Mouse (Mus musculus): ENCODE measurements around the gene Foxb1. TPM values are rescaled to one million over a fixed set of nuclear protein-coding genes. Genes with fewer than 3 reads are reported as not detected.

The Foxb1 gene
- polyA plus RNA-seq, 1 experiment = not detected

DNA sequence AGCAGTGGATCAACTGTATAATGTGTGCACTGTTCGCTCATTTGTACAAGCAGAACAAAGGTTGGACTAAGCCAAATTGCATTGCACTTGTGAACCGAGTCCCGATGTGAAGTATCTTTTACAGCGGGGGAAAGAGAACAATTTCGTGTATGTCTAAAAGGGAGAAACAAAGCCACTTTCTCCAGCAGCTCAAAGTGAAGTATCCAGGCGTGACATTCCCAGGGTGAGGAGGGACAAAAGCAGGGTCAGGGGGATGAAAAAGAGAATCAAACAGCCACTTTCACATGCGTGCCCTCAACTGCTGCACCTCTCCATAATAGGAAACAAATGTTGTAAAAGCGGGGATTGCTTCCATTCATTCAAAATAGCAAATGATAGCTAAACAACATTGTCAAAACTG is 5.6 kb upstream of the Foxb1 start:
- Histone ChIP-seq H3K27ac (ENCODE audit: insufficient read depth, low read depth, low read length) (no peak overlapping the region), H3K4me1 (ENCODE audit: control insufficient read depth, insufficient read depth, low read length) (no peaks in the 10 kb centered on the region), H3K4me3 (ENCODE audit: insufficient read depth, low read depth, low read length) (no peak overlapping the region)
- TF ChIP-seq CTCF (IDR thresholded peaks at IDR 0.05; ENCODE audit: insufficient read depth, low read depth, low read length) (no peak), POLR2A (IDR thresholded peaks at IDR 0.05; ENCODE audit: insufficient read depth, low read depth, low read length) (no peak)
- 5% methylated on average over 8 of the region's 8 CpGs for WGBS

DNA sequence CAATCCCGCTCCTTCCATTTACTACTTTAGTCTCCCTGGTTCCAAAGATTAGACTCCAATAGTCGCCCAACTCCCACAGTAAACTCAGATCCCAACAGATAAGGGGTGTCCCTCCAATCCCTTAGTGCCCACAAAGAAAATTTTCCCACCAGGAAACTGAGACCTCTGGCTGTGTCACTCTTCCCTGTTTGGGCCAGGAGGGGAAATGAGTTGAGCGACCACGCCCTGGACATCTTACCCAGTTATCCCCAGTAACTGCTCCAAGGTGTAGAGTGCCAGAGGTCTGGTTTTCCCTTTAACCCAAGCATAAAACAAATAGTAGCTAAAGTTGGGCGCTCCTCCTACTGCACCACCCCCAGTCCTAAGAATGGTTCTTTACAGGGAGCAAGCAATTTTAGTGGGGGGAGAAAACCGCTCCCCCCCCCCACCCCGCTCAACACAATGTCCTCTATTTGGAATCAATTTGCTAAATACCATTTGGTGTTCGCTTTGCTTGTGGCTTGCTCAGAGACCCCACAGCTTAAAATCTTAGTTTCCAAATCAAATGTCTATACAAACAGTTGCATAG is 4.8 kb upstream of the Foxb1 start:
- no peak overlapping the region for H3K27ac ChIP-seq (ENCODE audit: insufficient read depth, low read depth, low read length)
- H3K4me1 ChIP-seq (ENCODE audit: control insufficient read depth, insufficient read depth, low read length) = no peaks in the 10 kb centered on the region
- TF ChIP-seq POLR2A (IDR thresholded peaks at IDR 0.05; ENCODE audit: insufficient read depth, low read depth, low read length) = no peak
- TF ChIP-seq CTCF (IDR thresholded peaks at IDR 0.05; ENCODE audit: insufficient read depth, low read depth, low read length) = no peak
- no peak overlapping the region for H3K4me3 ChIP-seq (ENCODE audit: insufficient read depth, low read depth, low read length)
- whole genome bisulfite sequencing = 5% methylated on average over 8 of the region's 8 CpGs

DNA sequence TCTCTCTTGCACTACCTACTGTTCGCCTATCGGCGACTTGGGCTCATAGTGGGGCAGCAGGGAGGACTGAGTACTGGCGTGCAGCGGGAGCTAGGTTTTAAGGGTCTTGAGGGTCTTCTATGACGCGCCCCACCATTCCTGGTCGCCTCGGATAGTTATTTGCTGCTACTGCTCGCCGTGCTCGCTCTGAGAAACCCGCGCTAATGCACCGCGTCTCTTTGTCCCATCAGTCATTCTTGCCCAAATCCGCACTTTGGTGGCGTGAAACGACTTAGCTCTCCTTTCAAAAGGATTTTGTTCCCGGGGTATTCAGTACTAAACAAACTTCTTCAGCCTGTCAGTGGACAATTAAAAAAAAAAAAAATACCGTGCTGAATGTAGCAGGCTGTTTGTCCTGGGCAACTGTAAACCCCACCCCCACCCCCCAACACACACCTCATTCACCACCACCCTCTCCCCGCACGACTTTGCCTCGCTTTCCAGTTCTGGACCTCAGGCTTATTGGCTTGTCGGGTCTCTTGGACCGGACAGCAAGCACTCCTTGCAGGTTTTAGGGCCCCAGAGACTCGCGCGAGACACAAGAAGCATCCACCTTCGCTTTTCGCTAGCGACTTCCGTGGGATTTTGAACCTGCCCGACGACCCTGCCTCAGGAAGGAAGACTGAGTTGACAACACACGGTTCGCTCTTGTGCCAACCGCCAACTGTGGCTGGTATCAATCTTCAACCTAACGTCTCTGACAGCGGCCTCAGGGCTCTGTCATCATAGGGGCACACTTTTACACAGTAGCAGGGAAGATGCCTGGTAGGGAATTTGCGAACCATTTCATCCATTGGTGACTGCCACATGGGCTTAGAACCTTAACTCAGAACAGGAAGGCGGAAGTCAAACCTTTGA is 4.1 kb upstream of the Foxb1 start:
- WGBS = 2% methylated on average over 42 of the region's 42 CpGs
- H3K4me3 ChIP-seq (ENCODE audit: insufficient read depth, low read depth, low read length) = no peak overlapping the region
- no peak overlapping the region for H3K27ac ChIP-seq (ENCODE audit: insufficient read depth, low read depth, low read length)

DNA sequence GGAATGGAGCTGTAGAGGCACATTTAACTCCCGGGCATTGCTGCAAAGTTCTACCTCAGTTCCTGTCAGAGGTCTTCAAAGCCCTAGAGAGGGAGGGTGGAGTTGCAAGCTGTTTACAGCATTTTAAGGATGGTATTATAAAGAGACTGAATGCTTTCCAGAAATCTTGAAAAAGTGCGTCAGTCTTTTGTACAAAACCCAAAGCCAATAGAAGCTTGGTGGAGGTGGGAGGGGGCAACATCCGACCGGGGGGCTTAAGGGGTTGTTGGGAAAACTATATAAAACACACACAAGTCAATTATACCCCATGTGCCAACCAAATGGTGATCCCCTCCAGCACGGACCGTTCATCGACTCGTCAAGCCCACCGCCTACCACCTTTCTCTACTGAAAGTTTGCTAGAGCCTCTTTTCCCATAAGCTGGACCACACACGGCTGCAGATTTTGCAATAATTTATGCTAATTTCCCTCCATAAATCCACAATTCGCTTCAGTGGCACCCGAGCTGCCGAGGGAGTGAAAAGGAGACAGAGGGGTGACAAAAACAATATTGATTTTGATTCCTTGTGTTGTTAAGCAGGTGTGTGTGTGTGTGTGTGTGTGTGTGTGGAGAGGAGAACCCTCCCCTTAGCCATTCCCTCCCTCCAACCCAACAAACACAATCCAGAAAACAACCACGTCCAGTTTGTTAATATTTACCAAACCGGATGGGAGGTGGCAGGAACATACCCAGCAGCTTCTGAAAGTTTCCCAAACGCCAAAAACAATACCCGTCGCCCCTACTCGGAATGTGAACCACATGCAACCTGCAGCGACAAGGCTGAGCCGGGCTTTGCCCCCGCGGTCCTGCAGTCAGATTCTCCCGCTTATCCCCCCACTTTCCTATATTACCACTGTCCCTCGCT is 3.2 kb upstream of the Foxb1 start:
- WGBS = 3% methylated on average over 25 of the region's 25 CpGs
- H3K4me1 ChIP-seq (ENCODE audit: control insufficient read depth, insufficient read depth, low read length) = no peaks in the 10 kb centered on the region
- TF ChIP-seq POLR2A (IDR thresholded peaks at IDR 0.05; ENCODE audit: insufficient read depth, low read depth, low read length) = no peak
- no peak for TF ChIP-seq CTCF (IDR thresholded peaks at IDR 0.05; ENCODE audit: insufficient read depth, low read depth, low read length)
- no peak overlapping the region for H3K27ac ChIP-seq (ENCODE audit: insufficient read depth, low read depth, low read length)
- no peak overlapping the region for H3K4me3 ChIP-seq (ENCODE audit: insufficient read depth, low read depth, low read length)

More for the DNA sequence above, 4.1 kb upstream of the Foxb1 start:
- no peaks in the 10 kb centered on the region for H3K4me1 ChIP-seq (ENCODE audit: control insufficient read depth, insufficient read depth, low read length)
- TF ChIP-seq CTCF (IDR thresholded peaks at IDR 0.05; ENCODE audit: insufficient read depth, low read depth, low read length) (no peak), POLR2A (IDR thresholded peaks at IDR 0.05; ENCODE audit: insufficient read depth, low read depth, low read length) (no peak)

DNA sequence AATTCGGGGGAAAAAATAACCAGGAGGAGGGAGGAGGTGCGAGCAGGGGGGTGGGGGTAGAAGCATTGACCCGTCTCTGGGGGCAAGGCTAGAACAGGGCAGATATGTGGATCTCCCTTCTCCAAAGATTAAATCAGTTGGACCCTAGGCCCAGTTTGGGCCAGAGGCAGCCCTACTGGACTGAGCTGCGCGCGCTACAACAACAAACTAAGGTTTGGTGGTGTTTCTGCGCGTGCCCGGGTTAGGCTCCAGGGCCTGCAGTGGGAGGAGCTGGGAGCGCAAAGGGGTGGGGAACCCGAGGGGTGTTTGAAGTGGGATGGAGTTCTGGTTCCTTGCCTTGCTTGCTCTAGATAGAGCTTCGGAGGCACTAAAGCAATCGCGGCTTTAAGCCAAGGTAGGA is 2.0 kb upstream of the Foxb1 start:
- no peak for TF ChIP-seq CTCF (IDR thresholded peaks at IDR 0.05; ENCODE audit: insufficient read depth, low read depth, low read length)
- TF ChIP-seq POLR2A (IDR thresholded peaks at IDR 0.05; ENCODE audit: insufficient read depth, low read depth, low read length) = no peak
- H3K27ac ChIP-seq (ENCODE audit: insufficient read depth, low read depth, low read length) = no peak overlapping the region
- no peak overlapping the region for H3K4me3 ChIP-seq (ENCODE audit: insufficient read depth, low read depth, low read length)
- H3K4me1 ChIP-seq (ENCODE audit: control insufficient read depth, insufficient read depth, low read length) = no peaks in the 10 kb centered on the region
- WGBS = 4% methylated on average over 14 of the region's 14 CpGs

DNA sequence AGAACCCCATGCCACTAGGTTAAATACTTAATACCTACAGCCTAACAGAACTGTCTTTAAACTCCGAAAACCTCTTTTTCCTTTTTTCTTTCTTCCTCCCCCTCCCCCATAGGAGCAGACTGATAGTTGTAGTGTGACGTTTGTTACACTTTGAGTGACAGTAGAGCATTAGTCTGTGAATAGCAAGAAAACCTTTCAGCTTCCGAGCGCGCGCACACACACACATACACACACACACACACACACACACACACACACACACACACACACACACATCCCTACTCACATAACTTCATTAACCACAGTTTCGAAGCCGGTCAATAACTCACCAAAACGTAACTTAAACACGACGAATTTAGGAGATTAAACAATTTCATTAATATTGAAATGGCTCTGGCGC is 1.5 kb upstream of the Foxb1 start:
- Histone ChIP-seq H3K4me1 (ENCODE audit: control insufficient read depth, insufficient read depth, low read length) (no peaks in the 10 kb centered on the region), H3K27ac (ENCODE audit: insufficient read depth, low read depth, low read length) (no peak overlapping the region), H3K4me3 (ENCODE audit: insufficient read depth, low read depth, low read length) (no peak overlapping the region)
- 4% methylated on average over 12 of the region's 12 CpGs for WGBS
- no peak for TF ChIP-seq CTCF (IDR thresholded peaks at IDR 0.05; ENCODE audit: insufficient read depth, low read depth, low read length)

DNA sequence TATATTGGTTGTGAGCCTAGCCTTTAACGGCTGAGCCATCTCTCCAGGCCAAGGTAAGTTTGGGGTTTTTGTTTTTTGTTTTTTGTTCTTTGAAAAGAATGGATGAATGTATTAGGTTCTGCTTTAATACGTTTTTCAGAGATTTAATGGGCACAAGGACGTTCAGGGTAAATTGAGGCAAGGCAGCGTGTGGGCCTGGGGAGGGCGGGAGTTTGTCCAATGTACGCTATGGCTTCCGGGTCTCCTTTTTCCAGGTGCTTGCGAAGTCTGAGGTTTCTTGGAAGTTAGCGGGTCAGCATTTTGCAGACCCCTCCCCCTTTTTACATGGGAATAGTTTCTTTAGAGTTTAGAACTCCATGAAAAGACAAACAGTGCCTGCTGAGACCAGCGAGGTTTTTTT is 829 bp upstream of the Foxb1 start:
- 3% methylated on average over 10 of the region's 10 CpGs for WGBS
- no peak overlapping the region for H3K4me3 ChIP-seq (ENCODE audit: insufficient read depth, low read depth, low read length)
- no peaks in the 10 kb centered on the region for H3K4me1 ChIP-seq (ENCODE audit: control insufficient read depth, insufficient read depth, low read length)
- TF ChIP-seq POLR2A (IDR thresholded peaks at IDR 0.05; ENCODE audit: insufficient read depth, low read depth, low read length) = no peak
- no peak for TF ChIP-seq CTCF (IDR thresholded peaks at IDR 0.05; ENCODE audit: insufficient read depth, low read depth, low read length)
- H3K27ac ChIP-seq (ENCODE audit: insufficient read depth, low read depth, low read length) = no peak overlapping the region

DNA sequence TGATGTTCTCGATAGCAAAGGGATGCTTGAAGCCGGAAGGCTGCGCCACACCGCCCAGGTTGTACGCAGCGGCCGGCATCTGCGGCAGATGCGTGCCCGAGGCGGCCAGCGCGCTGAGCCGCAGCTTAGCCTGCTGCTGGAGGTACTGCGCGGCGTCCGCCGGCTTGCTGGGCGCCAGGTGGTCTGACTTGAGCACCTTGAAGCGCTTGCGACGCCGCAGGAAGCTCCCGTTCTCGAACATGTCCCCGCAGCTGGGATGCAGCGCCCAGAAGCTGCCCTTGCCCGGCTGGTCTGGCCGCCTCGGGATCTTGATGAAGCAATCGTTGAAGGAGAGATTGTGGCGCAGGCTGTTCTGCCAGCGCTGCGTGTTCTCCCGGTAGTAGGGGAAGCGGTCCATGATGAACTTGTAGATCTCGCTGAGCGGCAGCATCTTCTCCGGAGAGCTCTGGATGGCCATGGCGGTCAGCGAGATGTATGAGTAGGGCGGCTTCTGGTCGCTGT is 969 bp downstream of the Foxb1 start:
- no peaks in the 10 kb centered on the region for H3K4me1 ChIP-seq (ENCODE audit: control insufficient read depth, insufficient read depth, low read length)
- H3K4me3 ChIP-seq (ENCODE audit: insufficient read depth, low read depth, low read length) = no peak overlapping the region
- TF ChIP-seq CTCF (IDR thresholded peaks at IDR 0.05; ENCODE audit: insufficient read depth, low read depth, low read length) = no peak
- TF ChIP-seq POLR2A (IDR thresholded peaks at IDR 0.05; ENCODE audit: insufficient read depth, low read depth, low read length) = no peak
- no peak overlapping the region for H3K27ac ChIP-seq (ENCODE audit: insufficient read depth, low read depth, low read length)
- under 1% methylated on average over 44 of the region's 44 CpGs for WGBS

All from olfactory bulb, adult 2 months (tissue).